Mouse (Mus musculus): ENCODE data around the gene Inpp5d.

- TF ChIP-seq CTCF (IDR thresholded peaks at IDR 0.05; ENCODE audit: low read depth) = no peak
- peak; percentile 98 for TF ChIP-seq EP300 (IDR thresholded peaks at IDR 0.05; ENCODE audit: low read depth)
Observed at GRCm38 (mm10) chr1:87711938-87712613, 92.0 kb downstream of the Inpp5d start.
